Mouse (Mus musculus) forebrain, embryonic 12.5 days (tissue): ENCODE data around the gene Cd300lf. TPM values are rescaled to one million over a fixed set of nuclear protein-coding genes. Genes with fewer than 3 reads are reported as not detected.

Experiments used
- ATAC-seq: fragments of 200-750 bp; cut with Nextera tagmentation; 2 replicates; pipeline ENCODE4 v1.8.0; 2017; ENCODE audit warnings: moderate TSS enrichment; ENCODE audit not compliant: low FRiP score
- H3K27ac ChIP-seq: fragments of 300-500 bp; sonication (generic); 2 replicates; pipeline ENCODE4 v1.5.1; 2016; ENCODE audit warnings: mild to moderate bottlenecking
- H3K27me3 ChIP-seq: fragments of 300-500 bp; sonication (generic); 2 replicates; pipeline ENCODE4 v1.6.1; 2016; ENCODE audit warnings: mild to moderate bottlenecking
- H3K36me3 ChIP-seq: fragments of 300-500 bp; sonication (generic); replicated peaks from 2 replicates; pipeline ENCODE4 v1.6.1; 2016; ENCODE audit warnings: mild to moderate bottlenecking
- H3K4me1 ChIP-seq: fragments of 300-500 bp; sonication (generic); 2 replicates; pipeline ENCODE4 v1.6.1; 2016
- H3K4me2 ChIP-seq: fragments of 300-500 bp; sonication (generic); 2 replicates; pipeline ENCODE4 v1.6.1; 2016; ENCODE audit warnings: mild to moderate bottlenecking, moderate library complexity
- H3K4me3 ChIP-seq: fragments of 300-500 bp; sonication (generic); replicated peaks from 2 replicates; pipeline ENCODE4 v1.5.1; 2016; ENCODE audit warnings: mild to moderate bottlenecking
- H3K9ac ChIP-seq: fragments of 300-500 bp; sonication (generic); 2 replicates; pipeline ENCODE4 v1.6.1; 2016; ENCODE audit warnings: mild to moderate bottlenecking
- H3K9me3 ChIP-seq: fragments of 300-500 bp; sonication (generic); 2 replicates; pipeline ENCODE4 v1.6.1; 2016
- WGBS: fragments of 180-500 bp; shearing (Covaris S2); methylation state at CpG from one replicate; pipeline ENCODE4 v1.1.7; 2016; 5-methylcytosine and 5-hydroxymethylcytosine counted together
- polyA plus RNA-seq: library from polyadenylated mRNA; unstranded; fragments of >200 nt; fragmentation: Nextera tagmentation; extraction: Ambion mirVana; gene quantifications from 2 replicates; pipeline ENCODE4 v1.2.1, GENCODE M21; 2016

Gene Cd300lf
- polyA plus RNA-seq, 1 experiment from 2014 or later = 0.19 TPM

- no peak overlapping the region for H3K27ac ChIP-seq
These were observed 52.9 kb downstream of the Cd300lf start for GRCm38 (mm10) chr11:115080886-115081285.

GRCm38 (mm10) chr11:115078680-115079079 is 55.1 kb downstream of the Cd300lf start:
- Histone ChIP-seq H3K9ac (no peak overlapping the region), H3K4me1 (peaks cover 3% of the 10 kb centered on the region), H3K4me2 (no peak overlapping the region), H3K27me3 (0 out of 2 replicates have a peak, but pooled peaks cover 9% of the 10 kb centered on the region), H3K36me3 (no peaks in the 10 kb centered on the region), H3K4me3 (no peak overlapping the region), H3K9me3 (no peaks in the 10 kb centered on the region), H3K27ac (no peak overlapping the region)
- WGBS = 81% methylated on average over 5 of the region's 5 CpGs
- no peak for ATAC-seq

More at GRCm38 (mm10) chr11:115080886-115081285, 52.9 kb downstream of the Cd300lf start:
- no peak overlapping the region for H3K4me2 ChIP-seq
- no peak for ATAC-seq
- peaks cover 26% of the 10 kb centered on the region for H3K27me3 ChIP-seq
- H3K4me1 ChIP-seq = peaks cover 21% of the 10 kb centered on the region
- WGBS = 37% methylated on average over 13 of the region's 13 CpGs
- no peaks in the 10 kb centered on the region for H3K9me3 ChIP-seq
- no peaks in the 10 kb centered on the region for H3K36me3 ChIP-seq
- H3K4me3 ChIP-seq = no peak overlapping the region
- no peak overlapping the region for H3K9ac ChIP-seq

- H3K36me3 ChIP-seq = no peaks in the 10 kb centered on the region
- H3K9ac ChIP-seq = no peak overlapping the region
- no peak for ATAC-seq
- no peaks in the 10 kb centered on the region for H3K4me1 ChIP-seq
- H3K27me3 ChIP-seq = 0 out of 2 replicates have a peak, but pooled peaks cover 6% of the 10 kb centered on the region
- H3K27ac ChIP-seq = no peak overlapping the region
- 96% methylated on average over 1 of the region's 1 CpGs for WGBS
- H3K4me2 ChIP-seq = no peak overlapping the region
- no peaks in the 10 kb centered on the region for H3K9me3 ChIP-seq
- no peak overlapping the region for H3K4me3 ChIP-seq
These were observed 56.4 kb downstream of the Cd300lf start for GRCm38 (mm10) chr11:115077436-115077835.

GRCm38 (mm10) chr11:115075859-115076258 is 57.9 kb downstream of the Cd300lf start:
- WGBS = 82% methylated on average over 5 of the region's 5 CpGs

DNA sequence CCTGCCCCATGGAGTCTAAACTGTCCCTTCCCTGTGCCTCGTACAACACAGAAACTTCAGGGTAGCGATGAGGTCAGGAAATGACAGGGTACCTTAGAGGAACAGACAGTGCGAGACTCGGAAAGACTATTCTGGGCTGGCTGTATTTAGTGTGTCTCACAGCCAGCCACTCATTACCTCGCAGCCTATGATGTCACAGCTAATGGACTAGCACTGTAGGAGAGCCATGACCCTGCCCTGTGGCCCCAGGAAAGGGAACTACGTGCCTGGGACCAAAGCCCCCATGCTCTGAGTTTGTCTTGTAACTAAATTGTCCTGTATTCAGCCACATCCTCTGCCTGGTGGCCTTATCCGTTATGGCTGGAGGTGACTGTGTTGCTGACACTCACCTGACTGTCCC is 58.4 kb downstream of the Cd300lf start:
- WGBS = 78% methylated on average over 7 of the region's 7 CpGs
- H3K4me3 ChIP-seq = no peak overlapping the region
- H3K9me3 ChIP-seq = no peaks in the 10 kb centered on the region
- no peaks in the 10 kb centered on the region for H3K36me3 ChIP-seq
- no peak overlapping the region for H3K9ac ChIP-seq
- no peak overlapping the region for H3K27ac ChIP-seq
- peaks cover 18% of the 10 kb centered on the region for H3K4me1 ChIP-seq
- 0 out of 2 replicates have a peak, but pooled peaks cover 2% of the 10 kb centered on the region for H3K27me3 ChIP-seq
- no peak overlapping the region for H3K4me2 ChIP-seq
- ATAC-seq = no peak

More at GRCm38 (mm10) chr11:115075859-115076258, 57.9 kb downstream of the Cd300lf start:
- Histone ChIP-seq H3K9me3 (no peaks in the 10 kb centered on the region), H3K27ac (no peak overlapping the region), H3K4me2 (no peak overlapping the region), H3K4me1 (peaks cover 14% of the 10 kb centered on the region), H3K4me3 (no peak overlapping the region), H3K36me3 (no peaks in the 10 kb centered on the region), H3K27me3 (0 out of 2 replicates have a peak, but pooled peaks cover 2% of the 10 kb centered on the region), H3K9ac (no peak overlapping the region)
- no peak for ATAC-seq

DNA sequence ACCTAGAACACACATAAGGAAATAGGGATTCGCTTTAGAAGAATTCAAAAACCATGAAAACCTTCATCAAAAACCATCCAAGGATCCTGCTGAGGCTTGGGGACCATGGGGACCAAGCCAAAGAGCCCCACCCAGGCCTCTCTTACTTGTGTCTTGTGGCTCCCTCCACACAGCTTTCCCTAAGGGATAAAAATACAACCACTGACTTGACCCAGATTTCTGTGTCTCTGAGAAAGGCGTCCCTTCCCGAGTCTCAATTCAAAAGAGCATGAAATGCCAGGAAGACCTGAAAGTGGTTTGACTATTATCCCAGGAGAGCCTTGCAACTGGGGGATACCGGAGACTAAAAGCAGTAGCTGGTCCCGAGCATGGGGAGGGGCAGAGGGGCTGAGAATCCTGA is 60.8 kb downstream of the Cd300lf start:
- Histone ChIP-seq H3K27ac (no peak overlapping the region), H3K4me3 (no peak overlapping the region), H3K27me3 (0 out of 2 replicates have a peak, but pooled peaks cover 6% of the 10 kb centered on the region), H3K9ac (no peak overlapping the region), H3K4me1 (peaks cover 19% of the 10 kb centered on the region), H3K4me2 (no peak overlapping the region), H3K36me3 (no peaks in the 10 kb centered on the region), H3K9me3 (no peaks in the 10 kb centered on the region)
- WGBS = 66% methylated on average over 5 of the region's 5 CpGs
- no peak for ATAC-seq

DNA sequence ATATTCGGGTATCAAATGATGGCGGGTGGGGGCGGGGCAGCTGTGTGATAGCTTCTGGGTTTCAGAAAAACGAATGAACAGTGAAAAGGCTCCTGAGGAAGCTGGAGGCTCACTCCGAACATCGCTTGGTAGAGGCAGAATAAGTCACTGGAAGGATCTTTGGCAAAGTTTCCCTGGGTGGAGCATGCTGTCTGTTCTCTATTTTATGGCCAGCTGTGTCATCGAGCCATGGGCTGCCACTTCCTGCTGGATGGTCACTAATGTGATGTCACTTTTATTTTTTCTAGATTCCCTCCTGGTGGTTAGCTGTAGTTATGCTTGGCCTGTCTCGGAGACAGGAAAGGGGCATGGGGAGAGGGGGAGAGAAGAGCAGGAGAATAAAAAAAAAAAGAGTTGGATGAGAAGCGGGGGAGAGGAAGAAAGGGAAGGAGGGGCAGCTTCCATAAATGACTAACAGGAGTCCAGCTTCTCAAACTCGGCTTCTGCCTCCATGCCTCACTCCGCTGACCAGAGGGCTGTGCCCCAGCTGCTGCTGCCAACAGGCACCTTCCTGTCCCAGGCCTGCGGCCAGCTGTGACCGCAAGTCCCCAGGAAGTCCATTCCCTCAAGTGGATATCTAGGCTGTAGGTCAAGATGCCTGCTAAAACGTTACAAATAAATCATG is 62.0 kb downstream of the Cd300lf start:
- H3K27me3 ChIP-seq = 0 out of 2 replicates have a peak, but pooled peaks cover 6% of the 10 kb centered on the region

GRCm38 (mm10) chr11:115071015-115071551 is 62.7 kb downstream of the Cd300lf start:
- Histone ChIP-seq H3K36me3 (no peaks in the 10 kb centered on the region), H3K27me3 (0 out of 2 replicates have a peak, but pooled peaks cover 6% of the 10 kb centered on the region), H3K4me3 (no peak overlapping the region), H3K4me1 (peaks cover 19% of the 10 kb centered on the region), H3K27ac (no peak overlapping the region), H3K4me2 (peak overlapping the region; percentile 38), H3K9me3 (no peaks in the 10 kb centered on the region), H3K9ac (no peak overlapping the region)
- WGBS = 11% methylated on average over 9 of the region's 9 CpGs
- no peak for ATAC-seq

More for the DNA sequence above, 62.0 kb downstream of the Cd300lf start:
- ATAC-seq = no peak
- Histone ChIP-seq H3K4me1 (peaks cover 19% of the 10 kb centered on the region), H3K9ac (no peak overlapping the region), H3K4me2 (peak overlapping the region; percentile 38), H3K9me3 (no peaks in the 10 kb centered on the region), H3K27ac (no peak overlapping the region), H3K36me3 (no peaks in the 10 kb centered on the region), H3K4me3 (no peak overlapping the region)
- 29% methylated on average over 14 of the region's 14 CpGs for WGBS

GRCm38 (mm10) chr11:115066768-115067167 is 67.0 kb downstream of the Cd300lf start:
- 76% methylated on average over 6 of the region's 6 CpGs for WGBS
- Histone ChIP-seq H3K9ac (no peak overlapping the region), H3K27me3 (0 out of 2 replicates have a peak, but pooled peaks cover 3% of the 10 kb centered on the region), H3K27ac (no peak overlapping the region), H3K4me1 (peaks cover 14% of the 10 kb centered on the region), H3K4me2 (no peak overlapping the region), H3K4me3 (no peak overlapping the region), H3K9me3 (no peaks in the 10 kb centered on the region), H3K36me3 (no peaks in the 10 kb centered on the region)
- no peak for ATAC-seq

Other genes starting within 250 kb of the Cd300lf start
- gene Cd300a, start 244.0 kb downstream of the Cd300lf start, polyA plus RNA-seq = 0.44 and 0.68 TPM in 2 replicates
- gene Cd300lb, start 199.6 kb downstream of the Cd300lf start, polyA plus RNA-seq = not detected in 2 replicates
- not detected in 2 replicates for gene Cd300c, start 164.8 kb downstream of the Cd300lf start, polyA plus RNA-seq
- 0.10 TPM in 1 of 2 replicates, not detected in the other for gene Cd300ld, start 144.1 kb downstream of the Cd300lf start, polyA plus RNA-seq
- gene Cd300c2, start 132.1 kb downstream of the Cd300lf start, polyA plus RNA-seq = 0.47 and 0.96 TPM in 2 replicates
- not detected in 2 replicates for gene Cd300ld2, start 117.8 kb downstream of the Cd300lf start, polyA plus RNA-seq
- not detected in 2 replicates for gene Cd300ld4, start 107.0 kb downstream of the Cd300lf start, polyA plus RNA-seq
- gene Cd300ld5, start 96.2 kb downstream of the Cd300lf start, polyA plus RNA-seq = not detected in 2 replicates
- not detected in 2 replicates for gene Cd300ld3, start 85.6 kb downstream of the Cd300lf start, polyA plus RNA-seq
- not detected in 2 replicates for gene Cd300e, start 71.8 kb downstream of the Cd300lf start, polyA plus RNA-seq
- gene Rab37, start 42.6 kb downstream of the Cd300lf start, polyA plus RNA-seq = 0.80 and 1.2 TPM in 2 replicates
- 31.3 and 32.2 TPM in 2 replicates for gene Slc9a3r1, start 29.3 kb upstream of the Cd300lf start, polyA plus RNA-seq
- 7.9 and 8.4 TPM in 2 replicates for gene Tmem104, start 53.5 kb upstream of the Cd300lf start, polyA plus RNA-seq
- gene Nat9, start 53.9 kb upstream of the Cd300lf start, polyA plus RNA-seq = 16.0 and 16.6 TPM in 2 replicates
- 0.08 TPM in 1 of 2 replicates, not detected in the other for gene Grin2c, start 133.3 kb upstream of the Cd300lf start, polyA plus RNA-seq
- 16.9 and 17.4 TPM in 2 replicates for gene Fdxr, start 143.1 kb upstream of the Cd300lf start, polyA plus RNA-seq
- gene Fads6, start 163.7 kb upstream of the Cd300lf start, polyA plus RNA-seq = 0.26 and 0.37 TPM in 2 replicates
- not detected in 2 replicates for gene Otop2, start 173.2 kb upstream of the Cd300lf start, polyA plus RNA-seq
- not detected in 2 replicates for gene Ush1g, start 188.0 kb upstream of the Cd300lf start, polyA plus RNA-seq
- gene Otop3, start 200.7 kb upstream of the Cd300lf start, polyA plus RNA-seq = not detected in 2 replicates
- gene Hid1, start 233.8 kb upstream of the Cd300lf start, polyA plus RNA-seq = 33.7 and 36.4 TPM in 2 replicates
- 28.3 and 29.6 TPM in 2 replicates for gene Cdr2l, start 247.9 kb upstream of the Cd300lf start, polyA plus RNA-seq